Mouse (Mus musculus) stomach, embryonic 15.5 days (tissue): ENCODE data around the gene Tssk4. TPM values are rescaled to one million over a fixed set of nuclear protein-coding genes. Genes with fewer than 3 reads are reported as not detected.

Experiments
- ATAC-seq: fragments of 200-750 bp; cut with Nextera tagmentation; 2 replicates; pipeline ENCODE4 v1.8.0; 2017; ENCODE audit warnings: low read depth, moderate number of reproducible peaks, moderate TSS enrichment; ENCODE audit not compliant: insufficient read depth, low FRiP score
- H3K27ac ChIP-seq: fragments of 300-500 bp; sonication (generic); 2 replicates; pipeline ENCODE4 v1.5.1; 2015; ENCODE audit warnings: mild to moderate bottlenecking, inconsistent platforms
- H3K27me3 ChIP-seq: fragments of 300-500 bp; sonication (generic); replicated peaks from 2 replicates; pipeline ENCODE4 v1.6.1; 2015; ENCODE audit warnings: inconsistent platforms
- H3K36me3 ChIP-seq: fragments of 300-500 bp; sonication (generic); 2 replicates; pipeline ENCODE4 v1.6.1; 2015; ENCODE audit warnings: inconsistent platforms
- H3K4me1 ChIP-seq: fragments of 300-500 bp; sonication (generic); 2 replicates; pipeline ENCODE4 v1.6.1; 2015; ENCODE audit warnings: inconsistent platforms
- H3K4me2 ChIP-seq: fragments of 300-500 bp; sonication (generic); 2 replicates; pipeline ENCODE4 v1.6.1; 2015; ENCODE audit warnings: mild to moderate bottlenecking, inconsistent platforms
- H3K4me3 ChIP-seq: fragments of 300-500 bp; sonication (generic); replicated peaks from 2 replicates; pipeline ENCODE4 v1.5.1; 2015; ENCODE audit warnings: inconsistent platforms
- H3K9ac ChIP-seq: fragments of 300-500 bp; sonication (generic); 2 replicates; pipeline ENCODE4 v1.6.1; 2015; ENCODE audit warnings: inconsistent platforms
- H3K9me3 ChIP-seq: fragments of 300-500 bp; sonication (generic); 2 replicates; pipeline ENCODE4 v1.6.1; 2016; ENCODE audit warnings: inconsistent platforms
- WGBS: fragments of 180-500 bp; shearing (Covaris S2); methylation state at CpG from one replicate; pipeline ENCODE4 v1.1.7; 2015; 5-methylcytosine and 5-hydroxymethylcytosine counted together
- polyA plus RNA-seq: library from polyadenylated mRNA; unstranded; fragments of >200 nt; fragmentation: Nextera tagmentation; extraction: Ambion mirVana; gene quantifications from 2 replicates; pipeline ENCODE4 v1.2.1, GENCODE M21; 2015

Gene Tssk4
- polyA plus RNA-seq, 1 experiment from 2014 or later, result 0.40 TPM

DNA sequence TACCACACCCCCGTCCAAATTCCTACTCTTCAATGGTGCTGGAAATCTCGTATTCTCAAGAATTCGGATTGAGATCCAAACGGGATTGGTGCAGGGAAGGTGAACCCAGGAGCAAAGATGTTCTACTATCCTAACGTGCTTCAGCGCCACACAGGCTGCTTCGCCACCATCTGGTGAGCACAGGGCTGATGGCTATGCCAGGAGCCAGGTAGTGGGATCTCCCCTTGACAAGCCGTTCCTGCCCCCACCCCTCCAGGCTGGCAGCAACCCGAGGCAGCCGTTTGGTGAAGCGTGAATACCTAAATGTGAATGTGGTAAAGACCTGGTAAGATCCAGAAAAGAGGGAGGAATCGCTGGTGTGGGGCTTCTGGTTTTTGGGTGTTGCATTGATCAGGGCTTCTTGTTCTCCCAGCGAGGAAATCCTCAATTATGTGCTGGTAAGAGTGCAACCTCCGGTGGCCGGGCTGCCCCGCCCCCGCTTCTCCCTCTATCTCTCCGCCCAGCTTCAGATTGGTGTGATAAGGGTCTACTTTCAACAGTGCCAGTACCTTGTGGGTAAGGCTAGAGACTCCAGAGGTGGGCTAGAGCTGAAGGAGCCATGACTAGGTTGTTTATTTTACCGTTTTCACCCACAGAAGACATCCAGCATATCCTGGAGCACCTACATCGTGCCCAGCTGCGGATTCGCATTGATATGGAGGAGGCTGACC, 31.3 kb upstream of the Tssk4 start:
- no peak for ATAC-seq
- peaks cover 10% of the 10 kb centered on the region for H3K4me1 ChIP-seq
- WGBS, result 32% methylated on average over 22 of the region's 22 CpGs
- H3K27ac ChIP-seq, result no peak overlapping the region
- peak overlapping the region; percentile 26 for H3K4me3 ChIP-seq
- no peaks in the 10 kb centered on the region for H3K36me3 ChIP-seq
- H3K4me2 ChIP-seq, result peak overlapping the region; percentile 50
- no peak overlapping the region for H3K9ac ChIP-seq
- no peaks in the 10 kb centered on the region for H3K9me3 ChIP-seq
- H3K27me3 ChIP-seq, result no peaks in the 10 kb centered on the region

DNA sequence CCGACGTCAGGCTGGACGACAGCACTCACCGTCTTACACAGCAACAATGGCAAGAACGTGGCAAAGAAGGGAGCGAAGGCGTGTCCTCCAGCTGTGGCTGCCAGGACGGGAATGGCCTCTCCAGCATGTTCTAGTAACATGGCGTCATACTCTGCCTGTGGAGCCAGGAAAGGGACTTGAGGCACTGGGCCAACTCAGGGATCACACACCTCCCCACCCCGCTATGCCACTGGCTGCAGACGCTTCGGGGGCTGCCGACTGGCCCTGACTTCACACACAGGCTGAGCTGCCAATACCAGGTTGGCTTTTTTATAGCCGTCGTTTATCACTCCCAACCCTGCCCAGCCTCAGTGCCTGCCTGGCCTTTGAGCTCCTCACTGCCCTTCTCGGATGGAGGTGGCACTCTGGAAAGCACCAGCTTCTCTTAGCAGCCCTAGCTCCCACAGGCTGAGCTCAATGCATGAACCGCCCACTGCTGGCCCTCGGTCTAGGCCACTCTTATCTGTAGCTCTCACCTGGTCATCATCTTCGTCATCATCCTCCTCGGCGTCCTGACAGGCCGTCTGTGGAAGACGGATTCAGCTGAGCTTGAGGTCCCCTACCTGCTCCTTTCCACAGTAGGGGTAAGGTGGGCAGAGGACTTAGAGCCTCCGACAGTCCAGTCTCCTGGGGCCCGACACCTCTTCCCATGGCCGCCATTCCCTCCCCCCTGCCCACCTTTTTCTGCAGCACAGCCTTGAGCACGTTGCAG, 21.7 kb upstream of the Tssk4 start:
- H3K9ac ChIP-seq, result no peak overlapping the region
- ATAC-seq, result no peak
- no peaks in the 10 kb centered on the region for H3K9me3 ChIP-seq
- H3K27ac ChIP-seq, result no peak overlapping the region
- 84% methylated on average over 27 of the region's 27 CpGs for WGBS
- H3K36me3 ChIP-seq, result peaks cover 71% of the 10 kb centered on the region
- H3K27me3 ChIP-seq, result no peaks in the 10 kb centered on the region
- no peak overlapping the region for H3K4me2 ChIP-seq
- H3K4me1 ChIP-seq, result no peaks in the 10 kb centered on the region
- H3K4me3 ChIP-seq, result no peak overlapping the region

DNA sequence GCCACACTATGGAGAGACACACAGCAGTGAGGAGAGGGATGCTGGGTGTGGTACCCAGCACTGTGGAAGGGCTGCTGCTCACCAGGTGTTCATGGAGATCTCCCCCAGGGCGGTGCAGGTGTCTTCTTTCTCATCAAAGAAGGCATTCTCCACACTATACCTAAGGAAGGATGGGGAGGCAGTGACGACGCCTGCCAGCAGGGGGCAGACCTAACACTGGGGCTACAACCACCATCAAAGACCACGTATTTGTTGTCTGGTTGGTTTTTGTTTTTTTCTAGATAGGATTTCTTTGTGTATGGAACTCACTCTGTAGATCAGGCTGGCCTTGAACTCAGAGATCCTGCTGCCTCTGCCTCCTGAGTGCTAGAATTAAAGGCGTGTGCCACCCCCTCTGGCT, 20.7 kb upstream of the Tssk4 start:
- ATAC-seq, result no peak
- Histone ChIP-seq H3K27ac (no peak overlapping the region), H3K27me3 (no peaks in the 10 kb centered on the region), H3K4me2 (no peak overlapping the region), H3K9ac (no peak overlapping the region), H3K9me3 (no peaks in the 10 kb centered on the region), H3K4me1 (peaks cover 4% of the 10 kb centered on the region; the same call in 1 of the 2 replicates), H3K4me3 (no peak overlapping the region), H3K36me3 (peaks cover 80% of the 10 kb centered on the region)
- 61% methylated on average over 5 of the region's 5 CpGs for WGBS

DNA sequence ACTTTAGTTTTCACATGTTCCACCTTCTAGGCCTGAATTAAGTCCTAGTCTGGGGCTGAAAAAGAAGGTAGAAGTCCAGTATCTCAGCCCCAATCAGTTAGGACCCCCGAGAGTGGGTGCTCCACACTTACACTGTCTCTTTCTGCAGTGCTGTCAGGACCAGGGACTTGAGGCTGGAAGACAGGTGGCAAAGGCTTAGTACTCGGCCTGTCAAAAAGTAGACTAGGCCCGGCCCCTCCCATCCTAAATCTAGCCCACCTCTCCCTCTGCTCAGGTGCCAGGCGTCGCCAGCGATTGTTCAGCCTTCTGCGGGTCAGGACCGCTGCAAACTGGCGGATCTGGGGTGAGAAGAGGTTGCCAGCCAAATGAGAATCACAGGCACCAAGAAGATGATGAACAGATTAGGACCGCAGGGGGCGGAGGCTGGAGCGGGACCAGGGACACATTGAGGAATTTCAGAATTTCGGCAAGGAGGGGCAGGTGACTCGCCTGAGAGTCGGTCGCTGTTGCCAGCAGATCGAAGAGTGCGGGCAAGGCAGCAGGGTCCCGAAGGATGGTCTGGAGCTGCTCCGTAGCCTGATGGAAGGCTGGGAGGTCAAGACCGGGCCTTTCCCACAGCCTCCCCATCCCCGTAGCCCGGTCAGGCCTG, 15.0 kb upstream of the Tssk4 start:
- peaks cover 58% of the 10 kb centered on the region for H3K36me3 ChIP-seq

DNA sequence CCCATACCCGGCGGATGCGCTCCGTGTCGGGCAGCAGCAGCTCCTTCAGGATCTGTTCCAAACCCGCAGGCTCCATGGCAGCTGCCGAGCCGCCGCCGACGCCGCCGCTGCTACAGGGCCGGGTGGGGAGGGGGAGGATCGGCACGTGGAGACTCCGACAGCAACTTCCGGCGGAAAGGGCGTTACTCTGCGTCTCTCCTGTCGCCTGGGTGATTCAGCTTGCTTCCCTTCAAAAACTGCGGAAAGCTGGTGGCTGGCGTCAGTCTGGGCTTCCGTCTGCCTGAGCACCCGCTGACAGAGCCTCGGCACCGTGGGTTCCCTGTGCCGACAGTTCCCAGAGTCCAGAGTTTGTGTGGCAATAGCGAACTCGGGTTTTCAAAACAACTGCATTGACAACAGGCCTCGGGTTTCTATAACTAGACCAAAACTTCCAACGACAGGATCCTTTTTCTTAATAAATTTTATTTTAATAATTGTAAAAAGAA, 14.4 kb upstream of the Tssk4 start, which contains the start of gene Ipo4:
Gene Ipo4, minus strand, starts transcription at position 435 of the 485 bp plus-strand sequence.
- Histone ChIP-seq H3K27ac (peak within 1 kb of the TSS; percentile 67), H3K9ac (peak within 1 kb of the TSS; percentile 49), H3K27me3 (no peaks in the 10 kb centered on the region), H3K4me3 (peak within 1 kb of the TSS; percentile 74), H3K36me3 (peaks cover 57% of the 10 kb centered on the region), H3K9me3 (no peaks in the 10 kb centered on the region), H3K4me1 (peaks cover 9% of the 10 kb centered on the region; the same call in 1 of the 2 replicates), H3K4me2 (peak within 1 kb of the TSS; percentile 83)
- WGBS, result 1% methylated on average over 33 of the region's 33 CpGs
- ATAC-seq, result peak; percentile 85

More for the DNA sequence above, 15.0 kb upstream of the Tssk4 start:
- Histone ChIP-seq H3K27me3 (no peaks in the 10 kb centered on the region), H3K9me3 (no peaks in the 10 kb centered on the region), H3K4me2 (peak overlapping the region; percentile 83), H3K4me1 (peaks cover 9% of the 10 kb centered on the region; the same call in 1 of the 2 replicates), H3K9ac (peak overlapping the region; percentile 49), H3K27ac (peak overlapping the region; percentile 67), H3K4me3 (peak overlapping the region; percentile 74)
- 3% methylated on average over 23 of the region's 23 CpGs for WGBS
- peak; percentile 20; the same call in 1 of the 2 replicates for ATAC-seq

DNA sequence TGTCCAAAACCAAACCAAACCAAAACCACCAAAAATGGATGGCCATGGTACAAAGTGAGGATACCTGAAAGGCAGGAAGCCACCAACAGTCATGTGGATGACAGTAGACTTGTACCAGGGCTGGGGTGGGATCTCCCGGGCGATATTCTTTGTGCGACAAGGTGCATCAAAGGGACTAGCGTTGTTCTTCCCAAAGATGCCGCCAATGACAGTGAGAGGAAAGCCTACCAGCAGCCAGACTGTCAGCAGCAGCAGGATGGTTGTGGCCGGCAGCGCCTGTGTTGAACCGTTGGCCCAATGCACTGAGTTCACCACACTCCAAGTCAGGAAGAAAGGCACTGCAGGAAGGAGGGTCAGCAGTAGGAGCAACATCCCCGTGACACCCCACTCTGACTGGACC, 12.2 kb upstream of the Tssk4 start, which contains the start of gene Gm49378:
Gene Gm49378, minus strand, starts transcription at position 101 of the 400 bp plus-strand sequence.
- ATAC-seq, result no peak
- Histone ChIP-seq H3K9ac (no peak within 1 kb of the TSS), H3K27ac (no peak within 1 kb of the TSS), H3K27me3 (no peaks in the 10 kb centered on the region), H3K4me3 (no peak within 1 kb of the TSS), H3K4me2 (no peak within 1 kb of the TSS), H3K36me3 (peaks cover 46% of the 10 kb centered on the region), H3K4me1 (peaks cover 18% of the 10 kb centered on the region; the same call in 1 of the 2 replicates), H3K9me3 (no peaks in the 10 kb centered on the region)
- 92% methylated on average over 9 of the region's 9 CpGs for WGBS

DNA sequence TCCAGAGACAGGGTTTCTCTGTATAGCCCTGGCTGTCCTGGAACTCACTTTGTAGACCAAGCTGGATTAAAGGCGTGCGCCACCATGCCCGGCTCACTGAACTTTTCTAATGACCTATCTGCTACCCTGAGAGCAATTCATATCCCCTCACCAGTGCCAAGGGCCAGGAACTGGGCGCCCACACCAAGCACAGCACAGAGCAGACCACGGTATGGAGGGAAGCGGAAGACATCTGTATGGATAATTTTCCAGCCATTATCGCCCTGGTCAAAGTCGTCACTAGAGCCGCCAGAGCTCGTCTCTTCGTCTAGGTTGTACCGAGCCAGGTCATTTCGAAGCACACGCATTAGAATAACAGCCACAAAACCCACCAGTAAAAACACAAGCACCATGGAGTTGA, 9.2 kb upstream of the Tssk4 start:
- Histone ChIP-seq H3K27ac (no peak overlapping the region), H3K4me1 (peaks cover 20% of the 10 kb centered on the region), H3K36me3 (peaks cover 31% of the 10 kb centered on the region; the same call in 1 of the 2 replicates), H3K9me3 (no peaks in the 10 kb centered on the region), H3K27me3 (no peaks in the 10 kb centered on the region), H3K9ac (no peak overlapping the region), H3K4me2 (no peak overlapping the region), H3K4me3 (no peak overlapping the region)
- WGBS, result 96% methylated on average over 14 of the region's 14 CpGs
- no peak for ATAC-seq

DNA sequence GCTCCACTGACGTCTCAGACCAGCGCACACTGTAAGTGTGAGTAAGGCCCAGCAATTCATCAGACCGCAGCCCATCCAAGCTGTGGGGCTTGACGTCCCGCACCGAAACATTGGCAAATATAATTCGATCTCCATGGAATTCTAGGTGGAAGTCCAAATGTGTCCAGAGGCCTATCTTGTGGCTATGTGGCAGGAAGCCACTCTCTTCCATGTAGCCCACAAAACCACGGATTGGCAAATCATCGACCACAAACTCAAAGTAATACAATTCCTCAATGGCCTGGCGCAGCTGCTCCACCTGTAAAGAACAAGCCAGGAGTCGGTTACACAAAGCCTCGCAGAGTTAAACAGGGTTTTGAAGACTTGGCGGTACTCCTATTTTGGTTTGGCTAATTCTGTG, 8.7 kb upstream of the Tssk4 start:
- Histone ChIP-seq H3K4me2 (no peak overlapping the region), H3K27me3 (no peaks in the 10 kb centered on the region), H3K9ac (no peak overlapping the region), H3K36me3 (peaks cover 31% of the 10 kb centered on the region; the same call in 1 of the 2 replicates), H3K4me1 (peaks cover 20% of the 10 kb centered on the region), H3K9me3 (no peaks in the 10 kb centered on the region), H3K27ac (no peak overlapping the region), H3K4me3 (no peak overlapping the region)
- ATAC-seq, result no peak
- 92% methylated on average over 13 of the region's 13 CpGs for WGBS

DNA sequence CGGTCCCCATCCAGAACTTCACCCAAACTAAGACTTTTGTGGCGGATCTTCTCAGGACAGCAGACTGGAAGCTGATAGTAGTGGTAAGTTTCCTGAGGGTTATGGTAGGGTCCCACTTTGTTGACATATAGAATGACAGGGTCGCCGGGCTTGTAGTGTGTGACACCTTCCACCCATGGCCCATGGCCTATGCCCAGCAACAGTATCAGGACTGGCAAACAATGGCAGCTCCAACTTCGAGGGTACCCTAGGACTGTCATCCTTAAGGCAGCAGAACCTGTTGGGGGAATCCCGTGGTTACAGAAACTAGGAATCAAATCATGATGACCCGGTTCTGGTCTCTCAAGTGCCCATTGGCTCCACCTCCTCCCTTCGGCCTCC, 7.3 kb upstream of the Tssk4 start:
- peak; percentile 7; the same call in 1 of the 2 replicates for ATAC-seq
- H3K27ac ChIP-seq, result peak overlapping the region; percentile 96
- peaks cover 29% of the 10 kb centered on the region; the same call in 1 of the 2 replicates for H3K36me3 ChIP-seq
- WGBS, result 19% methylated on average over 8 of the region's 8 CpGs
- H3K4me2 ChIP-seq, result peak overlapping the region; percentile 74
- no peaks in the 10 kb centered on the region for H3K9me3 ChIP-seq
- no peaks in the 10 kb centered on the region for H3K27me3 ChIP-seq
- peaks cover 20% of the 10 kb centered on the region for H3K4me1 ChIP-seq
- peak overlapping the region; percentile 96 for H3K4me3 ChIP-seq
- H3K9ac ChIP-seq, result peak overlapping the region; percentile 99

DNA sequence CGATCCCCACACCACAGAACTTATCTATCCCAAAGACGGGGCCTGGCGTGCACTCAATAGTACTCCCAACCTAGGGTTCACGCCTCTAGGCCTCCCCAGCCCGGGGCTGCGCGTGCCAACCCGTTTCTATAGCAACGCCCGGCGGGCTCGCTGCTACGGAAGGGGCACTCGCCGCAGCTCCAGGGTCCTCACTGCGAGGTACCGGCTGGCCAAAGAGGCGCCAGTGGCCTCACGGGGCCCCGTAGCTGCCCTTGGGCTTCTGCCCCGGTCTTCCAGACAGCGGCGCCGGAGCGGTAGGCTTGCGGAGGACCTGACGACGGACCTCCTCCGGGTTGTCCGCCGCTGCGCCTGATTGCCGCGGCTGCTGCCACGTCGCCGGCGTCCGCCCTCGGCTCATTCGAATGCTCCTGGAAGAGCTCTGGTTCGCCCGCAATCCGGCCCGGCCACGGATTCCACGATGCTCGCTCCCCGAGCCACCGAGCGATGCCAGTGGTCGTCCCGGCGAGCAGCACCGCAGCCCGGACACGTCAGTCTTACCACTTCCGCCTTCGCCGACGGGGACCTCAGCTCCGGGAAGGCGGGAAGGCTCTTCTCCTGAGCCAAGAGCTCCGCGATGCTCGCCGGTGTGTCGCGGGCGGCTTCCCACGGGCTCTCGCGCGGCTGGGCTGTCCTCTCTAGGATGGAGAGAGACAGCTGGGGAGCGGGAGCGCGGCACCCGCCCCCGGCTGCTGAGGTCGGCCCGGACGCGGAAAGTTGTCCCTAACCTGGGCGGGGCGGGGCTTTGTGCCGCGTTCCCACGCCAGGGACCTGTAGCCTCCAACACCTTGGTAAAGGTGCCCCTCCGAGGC, 6.7 kb upstream of the Tssk4 start, which contains the start of gene Tm9sf1:
Gene Tm9sf1, minus strand, starts transcription at position 747 of the 848 bp plus-strand sequence.
- Histone ChIP-seq H3K9ac (peak within 1 kb of the TSS; percentile 99), H3K36me3 (peaks cover 24% of the 10 kb centered on the region; the same call in 1 of the 2 replicates), H3K27me3 (no peaks in the 10 kb centered on the region), H3K4me1 (peaks cover 20% of the 10 kb centered on the region), H3K4me3 (peak within 1 kb of the TSS; percentile 96), H3K27ac (peak within 1 kb of the TSS; percentile 96), H3K9me3 (no peaks in the 10 kb centered on the region), H3K4me2 (peak within 1 kb of the TSS; percentile 74)
- WGBS, result under 1% methylated on average over 89 of the region's 89 CpGs
- peak; percentile 82 for ATAC-seq
